Mouse (Mus musculus) ES-E14 (cell line): ENCODE results near the gene Cbfa2t2. TPM values are rescaled to one million over a fixed set of nuclear protein-coding genes. Genes with fewer than 3 reads are reported as not detected.
A peak's percentile ranks its signal among the peaks of the same experiment; 100 is the strongest.

Source experiments
- DNase-seq: peaks from one replicate; pipeline ENCODE4 v3.0.0-alpha.2; 2013; ENCODE audit warnings: low read depth, low spot score
- H3K27ac ChIP-seq: 2 replicates; pipeline ENCODE4 v1.5.1; 2012; ENCODE audit warnings: low read depth, mild to moderate bottlenecking, low read length, moderate library complexity, mixed read lengths; ENCODE audit not compliant: poor library complexity, insufficient read depth, severe bottlenecking
- H3K36me3 ChIP-seq: 2 replicates; pipeline ENCODE4 v1.6.1; 2012; ENCODE audit warnings: mild to moderate bottlenecking, low read length, moderate library complexity, mixed read lengths; ENCODE audit not compliant: control insufficient read depth, poor library complexity, insufficient read depth, severe bottlenecking
- H3K4me1 ChIP-seq, 2 experiments: fragments of 150-350 bp in 1 of 2; sonication (generic) in 1 of 2; 2 replicates each; pipeline ENCODE4 v1.6.1; 2012; ENCODE audit warnings: low read length in 2 of 2, mild to moderate bottlenecking in 1 of 2, mixed read lengths in 1 of 2; ENCODE audit not compliant: control insufficient read depth in 2 of 2, insufficient read depth in 2 of 2, poor library complexity in 1 of 2
- H3K4me3 ChIP-seq, 2 experiments: fragments of 150-350 bp in 1 of 2; sonication (generic) in 1 of 2; 2 replicates each; pipeline ENCODE4 v1.5.1; 2012; ENCODE audit warnings: low read length in 2 of 2, low read depth in 1 of 2, mild to moderate bottlenecking in 1 of 2, mixed read lengths in 1 of 2; ENCODE audit not compliant: insufficient read depth in 1 of 2, poor library complexity in 1 of 2, severe bottlenecking in 1 of 2
- H3K9ac ChIP-seq: 2 replicates; pipeline ENCODE4 v1.6.1; 2012; ENCODE audit warnings: low read depth, mild to moderate bottlenecking, low read length, mixed read lengths; ENCODE audit not compliant: poor library complexity, insufficient read depth, severe bottlenecking
- H3K9me3 ChIP-seq: fragments of 150-350 bp; sonication (generic); 2 replicates; pipeline ENCODE4 v1.6.1; 2012; ENCODE audit warnings: low read depth, mild to moderate bottlenecking, low read length; ENCODE audit not compliant: control insufficient read depth, insufficient read depth
- CHD2 ChIP-seq: IDR thresholded peaks from 2 replicates; pipeline ENCODE4 v1.6.1; 2014; ENCODE audit warnings: mild to moderate bottlenecking, low read depth, low read length, inconsistent platforms
- HCFC1 ChIP-seq: IDR thresholded peaks from 2 replicates; pipeline ENCODE4 v1.6.1; 2012; ENCODE audit warnings: low read length, inconsistent platforms, borderline replicate concordance; ENCODE audit not compliant: insufficient read depth
- MAFK ChIP-seq: IDR thresholded peaks from 2 replicates; pipeline ENCODE4 v1.6.1; 2014; ENCODE audit warnings: mild to moderate bottlenecking, low read depth, low read length, inconsistent platforms; ENCODE audit not compliant: insufficient read depth
- ZC3H11A ChIP-seq: IDR thresholded peaks from 2 replicates; pipeline ENCODE4 v1.6.1; 2012; ENCODE audit warnings: low read depth, mild to moderate bottlenecking, inconsistent platforms, low read length, borderline replicate concordance
- ZNF384 ChIP-seq: IDR thresholded peaks from 2 replicates; pipeline ENCODE4 v1.6.1; 2012; ENCODE audit warnings: low read depth, low read length, inconsistent platforms
- in situ Hi-C, 2 experiments: fragments of 600-800 bp; cut with MboI; formaldehyde crosslinking; loops; one replicate each; pipeline ENCODE4 v1.15.1; 2025; ENCODE audit warnings: low sequenced_read_pairs in 2 of 2, inconsistent platforms in 1 of 2; ENCODE audit not compliant: unreplicated experiment in 2 of 2
- total RNA-seq: library from RNA; depleted of rRNA; stranded (reverse); fragments of 300-350 nt; gene quantifications from 2 replicates; pipeline ENCODE4 v1.2.3, GENCODE M21; 2012

Cbfa2t2 gene
- total RNA-seq, 1 experiment: 37.6 TPM

DNA sequence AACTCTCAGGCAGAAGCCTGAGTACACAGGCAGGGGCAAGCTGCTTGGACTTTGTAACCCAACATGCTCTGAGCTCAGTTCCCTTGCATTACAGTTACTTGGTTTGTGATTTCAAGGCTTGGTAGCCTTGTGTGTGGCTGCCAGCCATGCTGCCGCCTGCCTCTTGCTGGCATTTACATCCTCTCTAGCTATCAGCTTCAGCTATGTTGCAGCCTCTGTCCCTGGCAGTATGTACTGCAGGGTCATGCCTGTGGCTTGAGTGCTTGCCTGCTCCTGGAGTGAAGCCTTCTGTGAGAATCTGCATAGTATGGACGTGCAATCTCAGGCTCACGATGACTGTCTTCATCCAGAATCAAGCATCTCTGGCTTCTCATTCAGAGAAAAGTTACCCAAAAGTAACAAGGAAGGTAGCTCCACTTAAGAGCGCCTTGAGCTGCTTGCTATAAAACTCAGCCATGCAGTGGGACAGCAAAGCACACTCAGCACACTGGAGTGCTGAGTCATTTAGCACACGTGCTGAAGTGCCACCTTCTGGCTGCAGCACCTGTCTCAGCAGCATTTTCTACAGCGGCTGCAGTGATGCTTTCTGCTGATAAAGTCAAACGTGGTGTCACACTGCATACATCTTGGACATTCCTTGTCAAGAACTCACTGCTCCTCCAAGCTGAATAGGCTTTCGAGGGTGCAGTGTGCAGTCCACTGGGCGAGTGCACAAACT lies 71.4 kb downstream of the Cbfa2t2 start:
- no peaks in the 10 kb centered on the region for H3K9me3 ChIP-seq
- in situ Hi-C loops: no loop called here
- H3K36me3 ChIP-seq: peaks cover 10% of the 10 kb centered on the region
- DNase-seq: no peak
- peaks cover 0 to 2% of the 10 kb centered on the region in 2 experiments; a peak in 1 of 4 replicates for H3K4me1 ChIP-seq
- H3K4me3 ChIP-seq: no peak overlapping the region
- H3K27ac ChIP-seq: peak overlapping the region; percentile 16; the same call in 1 of the 2 replicates
- no peak overlapping the region for H3K9ac ChIP-seq
- TF ChIP-seq MAFK: peak; percentile 83
- no peak for TF ChIP-seq ZNF384

DNA sequence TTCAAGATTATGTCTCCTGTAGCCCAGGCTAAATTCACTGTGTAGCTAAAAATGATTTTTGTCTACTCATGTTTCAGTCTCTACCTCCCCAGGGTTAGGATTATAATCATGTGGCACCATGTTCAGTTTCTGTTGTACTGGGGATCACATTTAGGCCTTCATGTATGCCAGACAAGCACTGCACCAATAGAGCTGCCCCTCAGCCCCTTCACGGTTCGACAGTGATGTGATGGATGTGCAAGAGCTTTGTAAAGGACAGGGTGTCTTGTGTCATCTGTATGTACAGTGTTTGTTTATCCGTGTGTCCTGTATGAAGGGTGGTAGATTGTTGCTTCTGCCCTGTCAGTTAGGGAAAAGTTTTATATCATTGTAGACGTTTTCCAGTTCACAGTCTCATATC lies 72.2 kb downstream of the Cbfa2t2 start:
- Histone ChIP-seq H3K9me3 (no peaks in the 10 kb centered on the region), H3K4me3 (no peak overlapping the region), H3K9ac (no peak overlapping the region), H3K27ac (no peak overlapping the region), H3K36me3 (peaks cover 10% of the 10 kb centered on the region), H3K4me1 (peaks cover 0 to 2% of the 10 kb centered on the region in 2 experiments; a peak in 1 of 4 replicates)
- no peak for DNase-seq
- TF ChIP-seq HCFC1: no peak
- in situ Hi-C loops: no loop called here

DNA sequence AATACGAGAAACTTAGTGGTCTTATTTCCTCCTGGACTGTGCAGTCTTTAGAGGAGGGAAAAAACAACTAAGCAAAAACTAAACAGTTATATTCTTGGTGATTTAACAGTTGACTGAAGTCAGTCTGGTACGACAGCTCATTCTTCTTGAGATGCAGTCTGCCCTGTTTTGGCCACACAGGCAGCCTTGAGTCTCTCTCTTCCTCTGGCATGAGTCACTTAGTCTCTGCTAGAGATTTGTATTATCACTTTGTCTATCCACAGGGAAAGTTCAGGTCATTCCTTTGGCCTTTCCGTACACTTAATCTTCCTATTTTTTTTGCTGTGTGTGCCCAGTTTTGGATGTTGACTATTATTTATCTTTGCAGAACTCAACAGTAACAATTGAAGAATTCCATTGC lies 73.9 kb downstream of the Cbfa2t2 start:
- peaks cover 10% of the 10 kb centered on the region for H3K36me3 ChIP-seq
- no peak overlapping the region for H3K9ac ChIP-seq
- H3K9me3 ChIP-seq: no peaks in the 10 kb centered on the region
- TF ChIP-seq CHD2 (no peak), HCFC1 (no peak), ZC3H11A (no peak), ZNF384 (no peak), MAFK (no peak)
- no peak overlapping the region for H3K4me3 ChIP-seq
- H3K27ac ChIP-seq: no peak overlapping the region
- DNase-seq: no peak
- peaks cover 0 to 2% of the 10 kb centered on the region in 2 experiments; a peak in 1 of 4 replicates for H3K4me1 ChIP-seq
- in situ Hi-C loops: no loop called here

DNA sequence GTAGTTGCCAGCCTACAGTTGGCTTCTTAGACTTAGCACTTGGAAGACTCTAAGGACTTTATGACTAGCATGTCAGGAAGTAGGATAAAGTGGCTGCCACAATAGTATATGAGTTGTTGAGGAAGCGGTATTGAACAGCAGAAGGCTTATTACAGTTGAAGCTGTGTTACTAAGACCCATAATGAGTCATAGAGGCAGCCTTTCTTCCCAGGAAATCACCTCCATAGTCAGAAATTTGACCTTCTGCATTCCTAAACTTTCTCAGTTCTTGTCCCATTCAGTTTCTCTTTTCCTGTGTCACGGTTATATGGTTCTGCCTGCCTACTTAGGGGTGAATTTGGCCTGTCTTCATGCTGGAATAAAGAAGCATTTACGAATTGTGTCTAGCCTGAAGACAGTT lies 80.7 kb downstream of the Cbfa2t2 start:
- no peak for DNase-seq
- TF ChIP-seq HCFC1 (no peak), CHD2 (no peak), ZNF384 (no peak), ZC3H11A (no peak), MAFK (no peak)
- Histone ChIP-seq H3K4me1 (no peaks in the 10 kb centered on the region), H3K9me3 (no peaks in the 10 kb centered on the region), H3K36me3 (peaks cover 15% of the 10 kb centered on the region), H3K9ac (no peak overlapping the region), H3K4me3 (no peak overlapping the region), H3K27ac (no peak overlapping the region)
- in situ Hi-C loops: no loop called here

DNA sequence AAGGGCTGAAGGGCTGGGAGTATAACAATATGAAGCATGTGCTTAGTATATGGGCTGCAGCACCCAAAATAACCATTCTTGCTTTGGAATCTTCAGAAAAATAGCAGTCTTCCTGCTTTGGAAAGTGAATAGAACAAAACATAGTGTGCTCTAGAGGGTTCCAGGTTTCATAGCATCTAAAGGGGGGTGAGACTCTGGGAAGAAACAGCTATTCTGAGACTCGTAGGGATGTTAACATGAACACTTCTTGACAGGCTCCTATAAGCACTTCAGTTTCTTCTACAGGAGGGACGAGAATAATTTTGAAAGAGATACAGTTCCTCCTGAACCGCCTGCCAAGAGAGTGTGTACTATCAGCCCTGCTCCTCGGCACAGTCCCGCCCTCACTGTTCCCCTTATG lies 81.1 kb downstream of the Cbfa2t2 start:
- Histone ChIP-seq H3K9ac (no peak overlapping the region), H3K27ac (no peak overlapping the region), H3K4me1 (no peaks in the 10 kb centered on the region), H3K9me3 (no peaks in the 10 kb centered on the region), H3K36me3 (peaks cover 15% of the 10 kb centered on the region), H3K4me3 (no peak overlapping the region)
- in situ Hi-C loops: no loop called here
- DNase-seq: no peak
- TF ChIP-seq CHD2 (no peak), HCFC1 (no peak), ZNF384 (no peak), MAFK (no peak), ZC3H11A (no peak)
